Mouse (Mus musculus) G1E (cell line): ENCODE data around the gene Aldh1a3.

ENCODE experiments used
- CTCF ChIP-seq: IDR thresholded peaks from 2 replicates; pipeline ENCODE4 v1.5.1; 2012; ENCODE audit warnings: low read depth, low read length, inconsistent platforms, mixed read lengths
- GATA1 ChIP-seq: IDR thresholded peaks from 2 replicates; pipeline ENCODE4 v1.6.1; 2012; ENCODE audit warnings: borderline replicate concordance, low read length, inconsistent platforms, mixed read lengths
- POLR2AphosphoS5 ChIP-seq: IDR thresholded peaks from 2 replicates; pipeline ENCODE4 v1.6.1; 2012; ENCODE audit warnings: low read depth, low read length, inconsistent platforms; ENCODE audit not compliant: insufficient replicate concordance

GRCm38 (mm10) chr7:66445117-66445905 lies 18.0 kb upstream of the Aldh1a3 start:
- TF ChIP-seq CTCF (no peak), GATA1 (no peak), POLR2AphosphoS5 (no peak)
